Mouse (Mus musculus) hindbrain, embryonic 12.5 days (tissue): ENCODE data around the gene Olfr463. TPM values are rescaled to one million over a fixed set of nuclear protein-coding genes. Genes with fewer than 3 reads are reported as not detected.

Experiments used
- ATAC-seq: fragments of 200-750 bp; cut with Nextera tagmentation; 2 replicates; pipeline ENCODE4 v1.8.0; 2017; ENCODE audit warnings: moderate TSS enrichment; ENCODE audit not compliant: low FRiP score
- H3K27ac ChIP-seq: fragments of 300-500 bp; sonication (generic); 2 replicates; pipeline ENCODE4 v1.5.1; 2016; ENCODE audit warnings: mild to moderate bottlenecking
- H3K27me3 ChIP-seq: fragments of 300-500 bp; sonication (generic); 2 replicates; pipeline ENCODE4 v1.6.1; 2016; ENCODE audit warnings: mild to moderate bottlenecking
- H3K36me3 ChIP-seq: fragments of 300-500 bp; sonication (generic); 2 replicates; pipeline ENCODE4 v1.6.1; 2016; ENCODE audit warnings: mild to moderate bottlenecking
- H3K4me1 ChIP-seq: fragments of 300-500 bp; sonication (generic); 2 replicates; pipeline ENCODE4 v1.6.1; 2016
- H3K4me2 ChIP-seq: fragments of 300-500 bp; sonication (generic); replicated peaks from 2 replicates; pipeline ENCODE4 v1.6.1; 2016; ENCODE audit warnings: mild to moderate bottlenecking
- H3K4me3 ChIP-seq: fragments of 300-500 bp; sonication (generic); 2 replicates; pipeline ENCODE4 v1.5.1; 2016; ENCODE audit warnings: mild to moderate bottlenecking
- H3K9ac ChIP-seq: fragments of 300-500 bp; sonication (generic); 2 replicates; pipeline ENCODE4 v1.6.1; 2016; ENCODE audit warnings: mild to moderate bottlenecking, moderate library complexity
- H3K9me3 ChIP-seq: fragments of 300-500 bp; sonication (generic); replicated peaks from 2 replicates; pipeline ENCODE4 v1.6.1; 2016; ENCODE audit warnings: mild to moderate bottlenecking
- WGBS: fragments of 180-500 bp; shearing (Covaris S2); methylation state at CpG from one replicate; pipeline ENCODE4 v1.1.7; 2016; 5-methylcytosine and 5-hydroxymethylcytosine counted together
- polyA plus RNA-seq: library from polyadenylated mRNA; unstranded; fragments of >200 nt; fragmentation: Nextera tagmentation; extraction: Ambion mirVana; gene quantifications from 2 replicates; pipeline ENCODE4 v1.2.1, GENCODE M21; 2016

Olfr463 gene
- not detected in 2 replicates for polyA plus RNA-seq

- ATAC-seq: no peak
- no peaks in the 10 kb centered on the region for H3K36me3 ChIP-seq
- H3K27ac ChIP-seq: no peak within 1 kb of the TSS
- no peak within 1 kb of the TSS for H3K4me3 ChIP-seq
- H3K4me2 ChIP-seq: no peak within 1 kb of the TSS
- H3K9me3 ChIP-seq: no peaks in the 10 kb centered on the region
- H3K27me3 ChIP-seq: 0 out of 2 replicates have a peak, but pooled peaks cover 3% of the 10 kb centered on the region
- H3K4me1 ChIP-seq: no peaks in the 10 kb centered on the region
- H3K9ac ChIP-seq: no peak within 1 kb of the TSS
These were observed at the start of gene Olfr463 for GRCm38 (mm10) chr11:87897287-87897686. Gene Olfr463, minus strand, starts transcription at chr11:87897387.

- H3K27me3 ChIP-seq: no peaks in the 10 kb centered on the region
- H3K4me2 ChIP-seq: no peak overlapping the region
- no peak overlapping the region for H3K27ac ChIP-seq
- no peak overlapping the region for H3K4me3 ChIP-seq
- H3K9me3 ChIP-seq: no peaks in the 10 kb centered on the region
- H3K9ac ChIP-seq: no peak overlapping the region
- WGBS: 79% methylated on average over 3 of the region's 3 CpGs
- H3K36me3 ChIP-seq: no peaks in the 10 kb centered on the region
- ATAC-seq: no peak
- H3K4me1 ChIP-seq: no peaks in the 10 kb centered on the region
These were observed 38.3 kb upstream of the Olfr463 start for GRCm38 (mm10) chr11:87935467-87935866.

GRCm38 (mm10) chr11:87933731-87934130, 36.5 kb upstream of the Olfr463 start:
- H3K27ac ChIP-seq: no peak overlapping the region
- H3K4me3 ChIP-seq: no peak overlapping the region
- no peaks in the 10 kb centered on the region for H3K4me1 ChIP-seq
- no peak overlapping the region for H3K9ac ChIP-seq
- no peaks in the 10 kb centered on the region for H3K27me3 ChIP-seq
- no peak overlapping the region for H3K4me2 ChIP-seq
- H3K9me3 ChIP-seq: no peaks in the 10 kb centered on the region
- no peak for ATAC-seq
- 80% methylated on average over 2 of the region's 2 CpGs for WGBS
- H3K36me3 ChIP-seq: no peaks in the 10 kb centered on the region

GRCm38 (mm10) chr11:87930348-87930747, 33.2 kb upstream of the Olfr463 start:
- H3K27ac ChIP-seq: no peak overlapping the region
- 85% methylated on average over 2 of the region's 2 CpGs for WGBS
- no peaks in the 10 kb centered on the region for H3K27me3 ChIP-seq
- no peak for ATAC-seq
- no peaks in the 10 kb centered on the region for H3K9me3 ChIP-seq
- H3K4me2 ChIP-seq: no peak overlapping the region
- H3K4me3 ChIP-seq: no peak overlapping the region
- H3K9ac ChIP-seq: no peak overlapping the region
- no peaks in the 10 kb centered on the region for H3K36me3 ChIP-seq
- H3K4me1 ChIP-seq: no peaks in the 10 kb centered on the region

GRCm38 (mm10) chr11:87920966-87921365, 23.8 kb upstream of the Olfr463 start, which contains the start of gene Olfr464:
Gene Olfr464, minus strand, starts transcription at chr11:87920967.
- no peak for ATAC-seq
- Histone ChIP-seq H3K27ac (no peak within 1 kb of the TSS), H3K4me2 (no peak within 1 kb of the TSS), H3K9me3 (no peaks in the 10 kb centered on the region), H3K9ac (no peak within 1 kb of the TSS), H3K4me1 (no peaks in the 10 kb centered on the region), H3K36me3 (no peaks in the 10 kb centered on the region), H3K27me3 (no peaks in the 10 kb centered on the region), H3K4me3 (no peak within 1 kb of the TSS)
- 37% methylated on average over 5 of the region's 5 CpGs for WGBS

- no peaks in the 10 kb centered on the region for H3K36me3 ChIP-seq
- H3K4me3 ChIP-seq: no peak overlapping the region
- no peak for ATAC-seq
- WGBS: 69% methylated on average over 2 of the region's 2 CpGs
- no peaks in the 10 kb centered on the region for H3K4me1 ChIP-seq
- H3K27me3 ChIP-seq: no peaks in the 10 kb centered on the region
- H3K9me3 ChIP-seq: no peaks in the 10 kb centered on the region
- H3K27ac ChIP-seq: no peak overlapping the region
- H3K9ac ChIP-seq: no peak overlapping the region
- H3K4me2 ChIP-seq: no peak overlapping the region
These were observed 23.1 kb upstream of the Olfr463 start for GRCm38 (mm10) chr11:87920301-87920700.

GRCm38 (mm10) chr11:87916005-87916404, 18.8 kb upstream of the Olfr463 start:
- Histone ChIP-seq H3K27ac (no peak overlapping the region), H3K36me3 (no peaks in the 10 kb centered on the region), H3K27me3 (no peaks in the 10 kb centered on the region), H3K9ac (no peak overlapping the region), H3K9me3 (no peaks in the 10 kb centered on the region), H3K4me2 (no peak overlapping the region), H3K4me3 (no peak overlapping the region), H3K4me1 (no peaks in the 10 kb centered on the region)
- ATAC-seq: no peak
- 100% methylated on average over 1 of the region's 1 CpGs for WGBS

- Histone ChIP-seq H3K4me1 (no peaks in the 10 kb centered on the region), H3K4me3 (no peak overlapping the region), H3K9me3 (no peaks in the 10 kb centered on the region), H3K4me2 (no peak overlapping the region), H3K36me3 (no peaks in the 10 kb centered on the region), H3K27me3 (no peaks in the 10 kb centered on the region), H3K27ac (no peak overlapping the region), H3K9ac (no peak overlapping the region)
- ATAC-seq: no peak
- 81% methylated on average over 3 of the region's 3 CpGs for WGBS
These were observed 7.1 kb upstream of the Olfr463 start for GRCm38 (mm10) chr11:87904331-87904730.

- Histone ChIP-seq H3K4me3 (no peak within 1 kb of the TSS), H3K9ac (no peak within 1 kb of the TSS), H3K27ac (no peak within 1 kb of the TSS), H3K4me2 (no peak within 1 kb of the TSS), H3K4me1 (no peaks in the 10 kb centered on the region), H3K36me3 (no peaks in the 10 kb centered on the region), H3K27me3 (no peaks in the 10 kb centered on the region), H3K9me3 (no peaks in the 10 kb centered on the region)
- ATAC-seq: no peak
- 91% methylated on average over 6 of the region's 6 CpGs for WGBS
These were observed 5.0 kb downstream of the Olfr463 start, which contains the start of gene Olfr462 for GRCm38 (mm10) chr11:87892168-87892567. Gene Olfr462, minus strand, starts transcription at chr11:87892268.

GRCm38 (mm10) chr11:87884856-87885255, 12.3 kb downstream of the Olfr463 start:
- no peak overlapping the region for H3K4me3 ChIP-seq
- 82% methylated on average over 5 of the region's 5 CpGs for WGBS

GRCm38 (mm10) chr11:87883493-87883892, 13.7 kb downstream of the Olfr463 start:
- Histone ChIP-seq H3K4me3 (no peak overlapping the region), H3K9ac (no peak overlapping the region), H3K27ac (no peak overlapping the region), H3K4me2 (no peak overlapping the region), H3K36me3 (no peaks in the 10 kb centered on the region), H3K4me1 (no peaks in the 10 kb centered on the region), H3K9me3 (no peaks in the 10 kb centered on the region), H3K27me3 (no peaks in the 10 kb centered on the region)
- 42% methylated on average over 5 of the region's 5 CpGs for WGBS
- no peak for ATAC-seq

More at GRCm38 (mm10) chr11:87884856-87885255, 12.3 kb downstream of the Olfr463 start:
- Histone ChIP-seq H3K9me3 (no peaks in the 10 kb centered on the region), H3K4me1 (no peaks in the 10 kb centered on the region), H3K4me2 (no peak overlapping the region), H3K9ac (no peak overlapping the region), H3K27me3 (no peaks in the 10 kb centered on the region), H3K36me3 (no peaks in the 10 kb centered on the region), H3K27ac (no peak overlapping the region)
- ATAC-seq: no peak

- Histone ChIP-seq H3K4me1 (no peaks in the 10 kb centered on the region), H3K36me3 (no peaks in the 10 kb centered on the region), H3K9me3 (no peaks in the 10 kb centered on the region), H3K27ac (no peak overlapping the region), H3K9ac (no peak overlapping the region), H3K4me2 (no peak overlapping the region), H3K27me3 (no peaks in the 10 kb centered on the region), H3K4me3 (no peak overlapping the region)
- WGBS: 70% methylated on average over 4 of the region's 4 CpGs
- no peak for ATAC-seq
These were observed 15.5 kb downstream of the Olfr463 start for GRCm38 (mm10) chr11:87881714-87882113.

- H3K4me2 ChIP-seq: no peak overlapping the region
- ATAC-seq: no peak
These were observed 17.4 kb downstream of the Olfr463 start for GRCm38 (mm10) chr11:87879826-87880225.

More at GRCm38 (mm10) chr11:87879826-87880225, 17.4 kb downstream of the Olfr463 start:
- H3K36me3 ChIP-seq: no peaks in the 10 kb centered on the region
- H3K9me3 ChIP-seq: no peaks in the 10 kb centered on the region
- H3K9ac ChIP-seq: no peak overlapping the region
- H3K27ac ChIP-seq: no peak overlapping the region
- no peaks in the 10 kb centered on the region for H3K4me1 ChIP-seq
- no peaks in the 10 kb centered on the region for H3K27me3 ChIP-seq
- WGBS: 76% methylated on average over 9 of the region's 9 CpGs
- H3K4me3 ChIP-seq: no peak overlapping the region
